Mouse (Mus musculus) lung, postnatal 0 days (tissue): Measurements from ENCODE around the gene Asic2.

Experiments
- CTCF ChIP-seq: IDR thresholded peaks from 2 replicates; pipeline ENCODE4 v1.5.1; 2016; ENCODE audit warnings: antibody characterized with exemption, mild to moderate bottlenecking
- EP300 ChIP-seq: IDR thresholded peaks from 2 replicates; pipeline ENCODE4 v1.6.1; 2016; ENCODE audit warnings: antibody characterized with exemption, mild to moderate bottlenecking, control low read depth

- TF ChIP-seq CTCF (no peak), EP300 (no peak)
Measured at GRCm38 (mm10) chr11:81926393-81926792, 41.9 kb downstream of the Asic2 start.
